Mouse (Mus musculus) liver, embryonic 16.5 days (tissue): ENCODE data around the gene Ubqln1. TPM values are rescaled to one million over a fixed set of nuclear protein-coding genes. Genes with fewer than 3 reads are reported as not detected.

Experiments
- ATAC-seq: fragments of 200-750 bp; cut with Nextera tagmentation; 2 replicates; pipeline ENCODE4 v1.8.0; 2017; ENCODE audit warnings: low read depth, mild to moderate bottlenecking, moderate number of reproducible peaks, moderate library complexity
- H3K27ac ChIP-seq: fragments of 300-500 bp; sonication (generic); 2 replicates; pipeline ENCODE4 v1.5.1; 2014; ENCODE audit warnings: mild to moderate bottlenecking, low read length
- H3K27me3 ChIP-seq: fragments of 300-500 bp; sonication (generic); 2 replicates; pipeline ENCODE4 v1.6.1; 2014; ENCODE audit warnings: low read depth, low read length, mixed read lengths; ENCODE audit not compliant: control insufficient read depth, insufficient read depth
- H3K36me3 ChIP-seq: fragments of 300-500 bp; sonication (generic); 2 replicates; pipeline ENCODE4 v1.6.1; 2014; ENCODE audit warnings: mild to moderate bottlenecking; ENCODE audit not compliant: control insufficient read depth, insufficient read depth
- H3K4me1 ChIP-seq: fragments of 300-500 bp; sonication (generic); 2 replicates; pipeline ENCODE4 v1.6.1; 2014; ENCODE audit warnings: low read depth, low read length, mixed read lengths; ENCODE audit not compliant: control insufficient read depth
- H3K4me2 ChIP-seq: fragments of 300-500 bp; sonication (generic); 2 replicates; pipeline ENCODE4 v1.6.1; 2014; ENCODE audit warnings: low read depth, low read length, mixed read lengths
- H3K4me3 ChIP-seq: fragments of 300-500 bp; sonication (generic); 2 replicates; pipeline ENCODE4 v1.5.1; 2014; ENCODE audit warnings: low read depth, mild to moderate bottlenecking, low read length
- H3K9ac ChIP-seq: fragments of 300-500 bp; sonication (generic); 2 replicates; pipeline ENCODE4 v1.6.1; 2014; ENCODE audit warnings: low read depth, low read length
- H3K9me3 ChIP-seq: fragments of 300-500 bp; sonication (generic); replicated peaks from 2 replicates; pipeline ENCODE4 v1.6.1; 2016; ENCODE audit warnings: low read length; ENCODE audit not compliant: control insufficient read depth
- WGBS: fragments of 180-500 bp; shearing (Covaris S2); extraction: QIAGEN DNeasy Blood & Tissue Kit; methylation state at CpG from one replicate; pipeline ENCODE4 v1.1.7; 2014; ENCODE audit not compliant: insufficient replicate concordance; 5-methylcytosine and 5-hydroxymethylcytosine counted together
- polyA plus RNA-seq: library from polyadenylated mRNA; unstranded; fragments of >200 nt; fragmentation: Nextera tagmentation; extraction: Ambion mirVana; gene quantifications from 2 replicates; pipeline ENCODE4 v1.2.1, GENCODE M21; 2015

Ubqln1 gene
- polyA plus RNA-seq, 1 experiment from 2014 or later: 38.0 TPM

DNA sequence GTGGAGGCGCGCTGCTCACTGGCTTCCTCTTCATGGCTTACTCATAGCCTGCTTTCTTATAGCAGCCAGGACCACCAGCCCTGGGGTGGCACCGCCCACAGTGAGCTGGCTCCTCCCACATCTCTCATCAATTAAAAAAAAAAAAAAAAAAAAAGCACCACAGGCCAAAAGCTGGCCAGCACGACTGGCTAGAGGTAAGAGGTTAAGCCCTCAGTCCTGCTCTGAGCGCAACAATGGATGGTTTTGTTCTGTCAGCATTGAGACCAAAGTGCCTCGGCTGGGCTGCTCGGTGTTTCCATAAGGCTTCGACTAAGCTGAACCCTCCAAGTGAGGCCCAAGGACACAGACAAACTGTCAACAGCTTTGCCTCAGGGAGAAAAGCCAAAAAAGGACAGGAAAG is 10.2 kb upstream of the Ubqln1 start:
- Histone ChIP-seq H3K27ac (no peak overlapping the region), H3K4me1 (no peaks in the 10 kb centered on the region), H3K4me3 (no peak overlapping the region), H3K4me2 (no peak overlapping the region), H3K27me3 (no peaks in the 10 kb centered on the region), H3K9me3 (no peaks in the 10 kb centered on the region), H3K9ac (no peak overlapping the region), H3K36me3 (no peaks in the 10 kb centered on the region)
- WGBS: 75% methylated on average over 8 of the region's 8 CpGs
- no peak for ATAC-seq

DNA sequence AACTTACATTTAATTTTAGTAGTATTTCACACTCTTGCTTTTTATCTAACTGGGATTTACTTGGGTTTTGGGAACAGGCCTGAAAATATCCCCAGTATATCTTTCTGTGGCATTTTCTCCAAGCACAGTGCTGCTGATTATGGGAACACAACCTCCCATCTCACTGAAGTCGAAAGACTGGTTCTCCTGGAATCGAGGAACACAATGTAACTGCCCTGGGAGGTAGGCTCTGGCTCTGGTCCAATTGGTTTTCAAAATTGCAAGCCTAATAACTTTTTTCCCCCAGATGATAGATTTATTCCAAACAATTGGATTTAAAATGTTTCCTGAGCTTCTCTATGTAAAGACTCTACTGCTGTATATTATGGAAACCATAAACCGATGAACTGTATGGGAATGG is 4.8 kb upstream of the Ubqln1 start:
- H3K4me2 ChIP-seq: no peak overlapping the region
- H3K27ac ChIP-seq: no peak overlapping the region
- no peaks in the 10 kb centered on the region for H3K9me3 ChIP-seq
- H3K4me3 ChIP-seq: no peak overlapping the region
- H3K27me3 ChIP-seq: no peaks in the 10 kb centered on the region
- no peak for ATAC-seq
- WGBS: 70% methylated on average over 3 of the region's 3 CpGs
- H3K36me3 ChIP-seq: no peaks in the 10 kb centered on the region
- no peak overlapping the region for H3K9ac ChIP-seq
- peaks cover 9% of the 10 kb centered on the region for H3K4me1 ChIP-seq

DNA sequence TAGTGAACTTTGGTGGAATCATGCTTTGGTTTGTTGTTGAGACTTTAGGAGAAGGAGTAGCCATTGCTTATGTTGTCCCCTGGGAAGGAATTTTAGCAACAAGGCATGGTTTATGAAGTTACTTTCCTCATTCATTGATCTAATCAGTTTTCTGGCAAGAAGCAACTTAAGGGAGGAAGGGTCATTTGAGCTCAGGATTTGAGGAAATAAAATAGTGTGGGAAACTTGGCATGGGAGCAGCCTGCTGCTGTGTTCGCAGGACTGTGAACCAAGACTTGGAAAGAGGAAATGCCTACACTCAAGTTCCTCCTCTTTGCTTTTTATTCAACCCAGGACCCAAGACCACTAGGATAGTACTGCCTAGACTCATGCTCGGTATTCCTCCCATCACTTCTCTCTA is 2.1 kb upstream of the Ubqln1 start:
- H3K36me3 ChIP-seq: no peaks in the 10 kb centered on the region
- no peaks in the 10 kb centered on the region for H3K27me3 ChIP-seq
- no peak for ATAC-seq
- no peak overlapping the region for H3K27ac ChIP-seq
- H3K9ac ChIP-seq: no peak overlapping the region
- H3K9me3 ChIP-seq: no peaks in the 10 kb centered on the region
- no peak overlapping the region for H3K4me2 ChIP-seq
- H3K4me3 ChIP-seq: no peak overlapping the region
- H3K4me1 ChIP-seq: peaks cover 25% of the 10 kb centered on the region
- WGBS: 78% methylated on average over 2 of the region's 2 CpGs

DNA sequence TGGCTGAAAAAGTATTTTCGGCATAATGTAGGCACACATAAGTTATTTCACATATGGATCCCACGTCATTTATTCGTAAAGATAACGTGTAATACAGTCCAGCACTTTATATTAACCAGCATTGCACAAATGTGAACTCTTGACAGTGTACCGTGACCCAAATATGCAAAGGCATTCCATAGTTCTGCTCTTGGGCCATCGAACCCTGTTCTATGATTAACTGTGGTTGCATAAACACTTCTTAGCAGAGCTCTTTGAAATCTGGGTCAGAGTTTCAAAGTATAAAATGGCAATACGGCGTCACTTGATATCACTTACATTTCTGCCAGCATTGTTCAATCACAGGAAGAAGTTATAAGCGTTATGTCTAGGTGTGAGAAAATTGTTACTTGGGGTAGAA is 942 bp upstream of the Ubqln1 start:
- no peaks in the 10 kb centered on the region for H3K9me3 ChIP-seq
- H3K27ac ChIP-seq: peak overlapping the region; percentile 7; the same call in 1 of the 2 replicates
- WGBS: 73% methylated on average over 9 of the region's 9 CpGs
- H3K4me1 ChIP-seq: peaks cover 25% of the 10 kb centered on the region
- peak overlapping the region; percentile 95 for H3K4me2 ChIP-seq
- H3K36me3 ChIP-seq: no peaks in the 10 kb centered on the region
- H3K27me3 ChIP-seq: no peaks in the 10 kb centered on the region
- no peak for ATAC-seq
- no peak overlapping the region; the same call in 1 of the 2 replicates for H3K9ac ChIP-seq
- H3K4me3 ChIP-seq: peak overlapping the region; percentile 99

DNA sequence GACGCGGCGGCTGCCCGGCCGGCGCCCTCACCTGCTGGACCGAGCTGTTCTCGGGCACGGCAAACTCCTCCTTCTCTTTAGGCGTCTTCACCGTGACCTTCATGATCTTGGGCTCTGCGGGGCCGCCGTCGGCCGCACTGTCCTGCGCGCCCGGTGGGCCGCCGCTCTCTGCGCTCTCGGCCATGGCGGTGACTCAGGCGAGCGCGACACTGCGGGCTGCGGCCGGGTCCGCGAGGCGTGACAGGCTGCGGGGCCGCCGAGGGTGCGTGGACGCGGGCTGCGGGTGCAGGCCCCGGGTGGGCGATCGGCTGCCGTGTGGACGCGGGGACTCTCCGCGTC is 231 bp downstream of the Ubqln1 start:
- Histone ChIP-seq H3K27me3 (no peaks in the 10 kb centered on the region), H3K9ac (peak overlapping the region; percentile 99), H3K36me3 (no peaks in the 10 kb centered on the region), H3K4me3 (peak overlapping the region; percentile 99), H3K27ac (peak overlapping the region; percentile 87), H3K4me1 (peaks cover 25% of the 10 kb centered on the region), H3K4me2 (peak overlapping the region; percentile 95), H3K9me3 (no peaks in the 10 kb centered on the region)
- ATAC-seq: peak; percentile 57
- under 1% methylated on average over 48 of the region's 48 CpGs for WGBS

DNA sequence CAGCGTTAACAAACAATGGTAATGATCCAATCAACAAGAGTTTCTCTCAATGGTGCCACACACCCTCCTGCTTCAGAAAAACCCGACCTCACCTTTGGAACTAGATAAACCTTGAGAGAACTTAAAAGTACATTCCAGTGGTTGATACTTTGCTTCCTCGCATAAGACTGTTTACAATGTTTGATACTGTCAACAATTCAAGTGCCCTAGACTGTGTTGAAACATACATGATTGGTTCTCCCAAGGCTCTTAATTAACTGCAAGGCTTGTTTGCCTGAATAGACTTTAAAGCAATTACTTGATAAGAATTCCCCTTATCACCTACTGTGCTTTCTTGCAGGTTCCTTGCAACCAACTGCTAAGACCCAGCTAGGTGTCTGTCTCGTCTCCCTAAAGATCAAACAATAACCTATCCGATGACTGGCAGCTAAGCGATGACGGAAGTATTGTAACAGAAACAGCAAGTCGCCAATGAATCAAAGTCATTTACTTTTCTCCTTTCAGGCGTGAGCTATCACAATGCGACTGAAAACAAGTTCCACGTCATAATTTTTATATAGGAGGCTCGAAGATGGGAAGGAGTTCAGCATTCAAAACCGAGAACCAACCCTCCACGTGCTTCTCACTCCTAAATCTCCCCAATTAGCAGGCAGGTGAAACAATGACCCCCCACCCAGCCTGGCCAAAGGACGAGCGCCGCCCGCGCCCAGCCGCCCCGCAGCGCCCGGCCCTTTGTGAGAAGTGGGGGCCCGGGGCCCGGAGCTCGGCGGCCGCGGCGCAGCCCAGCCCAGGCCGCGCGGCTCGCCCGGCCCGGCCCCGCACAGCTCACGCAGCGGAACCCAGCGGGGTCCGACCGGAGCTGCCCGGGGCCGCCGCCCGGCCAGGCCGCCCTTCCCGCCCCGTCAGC is 854 bp downstream of the Ubqln1 start:
- Histone ChIP-seq H3K36me3 (no peaks in the 10 kb centered on the region), H3K9ac (peak overlapping the region; percentile 99), H3K4me3 (peak overlapping the region; percentile 99), H3K27ac (peak overlapping the region; percentile 87), H3K27me3 (no peaks in the 10 kb centered on the region), H3K4me2 (peak overlapping the region; percentile 95), H3K4me1 (peaks cover 28% of the 10 kb centered on the region), H3K9me3 (no peaks in the 10 kb centered on the region)
- 1% methylated on average over 41 of the region's 49 CpGs for WGBS
- ATAC-seq: peak; percentile 66

DNA sequence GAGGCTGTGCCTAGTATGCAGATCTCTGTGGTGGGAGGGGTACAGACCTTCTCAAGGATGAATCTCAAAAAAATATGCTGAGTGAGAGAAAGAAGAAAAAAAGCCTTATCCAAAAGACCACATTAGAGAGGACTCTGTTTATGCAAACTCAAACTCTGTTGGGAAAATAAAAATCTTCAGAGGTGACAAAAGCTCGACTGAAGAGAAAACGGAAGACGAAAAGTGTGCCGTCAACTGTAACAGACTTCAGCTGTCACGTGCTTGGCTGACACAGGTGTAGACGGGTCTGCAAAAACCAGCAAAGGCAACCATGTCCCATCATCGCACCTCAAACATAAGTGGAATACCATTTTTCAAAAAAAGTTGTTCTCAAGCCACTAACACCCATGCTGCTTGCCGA is 1.7 kb downstream of the Ubqln1 start:
- peak overlapping the region; percentile 95 for H3K4me2 ChIP-seq
- 0 out of 2 replicates have a peak overlapping the region, but pooled peaks have one; percentile 1 for H3K9ac ChIP-seq
- no peak overlapping the region for H3K27ac ChIP-seq
- H3K27me3 ChIP-seq: no peaks in the 10 kb centered on the region
- H3K4me3 ChIP-seq: peak overlapping the region; percentile 99
- ATAC-seq: no peak
- peaks cover 28% of the 10 kb centered on the region for H3K4me1 ChIP-seq
- H3K36me3 ChIP-seq: no peaks in the 10 kb centered on the region
- WGBS: 60% methylated on average over 8 of the region's 8 CpGs
- H3K9me3 ChIP-seq: no peaks in the 10 kb centered on the region

DNA sequence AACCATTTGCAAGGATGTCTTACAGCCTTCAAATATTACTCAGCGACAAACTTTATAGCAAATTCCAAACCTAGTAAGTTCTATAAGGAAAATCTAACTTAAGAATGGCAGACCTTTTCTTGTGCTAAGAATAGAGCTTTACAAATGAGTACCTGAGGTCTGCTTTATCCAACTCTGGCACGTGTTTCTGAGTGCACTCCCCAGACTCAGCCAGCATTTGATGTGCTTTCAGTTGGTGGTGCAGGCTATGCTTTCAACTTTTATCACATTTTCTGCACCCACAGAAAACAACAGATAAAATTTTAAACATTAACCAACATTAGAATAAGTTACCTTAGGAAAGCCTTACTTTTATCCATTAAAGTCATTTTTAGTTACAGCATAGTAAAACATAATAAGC is 2.9 kb downstream of the Ubqln1 start:
- 55% methylated on average over 2 of the region's 2 CpGs for WGBS
- no peaks in the 10 kb centered on the region for H3K36me3 ChIP-seq
- no peaks in the 10 kb centered on the region for H3K27me3 ChIP-seq
- H3K4me3 ChIP-seq: no peak overlapping the region
- H3K4me1 ChIP-seq: peaks cover 28% of the 10 kb centered on the region
- H3K27ac ChIP-seq: no peak overlapping the region
- ATAC-seq: no peak
- no peak overlapping the region for H3K9ac ChIP-seq
- no peak overlapping the region for H3K4me2 ChIP-seq
- H3K9me3 ChIP-seq: no peaks in the 10 kb centered on the region

DNA sequence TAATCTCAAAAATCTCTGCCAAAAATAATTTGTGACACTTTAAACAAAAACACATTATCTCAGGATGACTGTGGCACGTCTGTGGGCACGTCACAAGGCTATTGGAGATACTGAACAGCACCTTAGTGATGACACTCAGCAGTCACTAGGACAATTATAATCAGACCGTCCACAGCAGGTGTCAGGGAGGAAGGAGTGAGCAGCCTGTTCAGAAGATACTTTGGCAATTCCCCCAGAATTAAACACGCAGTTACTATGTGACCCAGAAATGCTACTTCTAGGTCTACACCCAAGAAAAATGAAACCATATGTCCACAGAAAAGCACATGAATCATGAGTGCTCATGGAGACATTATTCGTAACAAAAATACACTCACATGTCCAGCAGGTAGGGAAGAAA is 5.0 kb downstream of the Ubqln1 start:
- Histone ChIP-seq H3K9me3 (no peaks in the 10 kb centered on the region), H3K4me1 (peaks cover 28% of the 10 kb centered on the region), H3K9ac (no peak overlapping the region), H3K36me3 (no peaks in the 10 kb centered on the region), H3K27ac (no peak overlapping the region), H3K4me2 (no peak overlapping the region), H3K27me3 (no peaks in the 10 kb centered on the region), H3K4me3 (no peak overlapping the region)
- 56% methylated on average over 5 of the region's 5 CpGs for WGBS
- ATAC-seq: no peak
